Mouse (Mus musculus) MEL (cell line): ENCODE measurements around the gene Upk3b. TPM values are rescaled to one million over a fixed set of nuclear protein-coding genes. Genes with fewer than 3 reads are reported as not detected.
A peak's percentile ranks its signal among the peaks of the same experiment; 100 is the strongest.

Source experiments
- DNase-seq: peaks from one replicate; pipeline ENCODE4 v3.0.0; 2011; ENCODE audit warnings: low read depth, low spot score
- H3K27ac ChIP-seq: 2 replicates; pipeline ENCODE4 v1.5.1; 2012; ENCODE audit warnings: low read depth, mild to moderate bottlenecking, control low read depth, low read length, moderate library complexity; ENCODE audit not compliant: control insufficient read depth
- H3K27me3 ChIP-seq, 2 experiments: fragments of 150-350 bp in 1 of 2; sonication (generic) in 1 of 2; 2 replicates each; pipeline ENCODE4 v1.6.1; 2012; ENCODE audit warnings: low read length in 2 of 2, mild to moderate bottlenecking in 2 of 2, improper control_type of control experiment in 1 of 2, moderate library complexity in 1 of 2; ENCODE audit not compliant: insufficient read depth in 2 of 2, control insufficient read depth in 1 of 2
- H3K36me3 ChIP-seq, 2 experiments: 2 replicates each; pipeline ENCODE4 v1.6.1; 2012 to 2014; ENCODE audit warnings: low read length in 2 of 2, improper control_type of control experiment in 1 of 2, inconsistent platforms in 1 of 2, mild to moderate bottlenecking in 1 of 2; ENCODE audit not compliant: insufficient read depth in 2 of 2, control insufficient read depth in 1 of 2
- H3K4me1 ChIP-seq, 2 experiments: fragments of 150-350 bp in 1 of 2; sonication (generic) in 1 of 2; 2 replicates each; pipeline ENCODE4 v1.6.1; 2012; ENCODE audit warnings: low read length in 2 of 2, improper control_type of control experiment in 1 of 2, mild to moderate bottlenecking in 1 of 2; ENCODE audit not compliant: insufficient read depth in 2 of 2, control insufficient read depth in 1 of 2
- H3K4me3 ChIP-seq, 2 experiments: fragments of 150-350 bp in 1 of 2; sonication (generic) in 1 of 2; 2 replicates each; pipeline ENCODE4 v1.5.1; 2012; ENCODE audit warnings: low read depth in 2 of 2, low read length in 2 of 2, mild to moderate bottlenecking in 2 of 2, moderate library complexity in 2 of 2, control low read depth in 1 of 2, improper control_type of control experiment in 1 of 2; ENCODE audit not compliant: control insufficient read depth in 1 of 2, insufficient read depth in 1 of 2
- H3K79me2 ChIP-seq: 2 replicates; pipeline ENCODE4 v1.6.1; 2012; ENCODE audit warnings: mild to moderate bottlenecking, low read length, moderate library complexity; ENCODE audit not compliant: control insufficient read depth, poor library complexity, insufficient read depth
- H3K9ac ChIP-seq: 2 replicates; pipeline ENCODE4 v1.6.1; 2012; ENCODE audit warnings: low read depth, mild to moderate bottlenecking, control low read depth, low read length, moderate library complexity; ENCODE audit not compliant: control insufficient read depth, poor library complexity, severe bottlenecking
- H3K9me3 ChIP-seq: fragments of 150-350 bp; sonication (generic); replicated peaks from 2 replicates; pipeline ENCODE4 v1.6.1; 2012; ENCODE audit warnings: mild to moderate bottlenecking, low read length, improper control_type of control experiment, moderate library complexity; ENCODE audit not compliant: insufficient read depth
- BHLHE40 ChIP-seq: IDR thresholded peaks from 2 replicates; pipeline ENCODE4 v1.6.1; 2012; ENCODE audit warnings: low read depth, mild to moderate bottlenecking, inconsistent platforms, low read length, improper control_type of control experiment, borderline replicate concordance
- CHD1 ChIP-seq: IDR thresholded peaks from 2 replicates; pipeline ENCODE4 v1.6.1; 2012; ENCODE audit warnings: low read depth, mild to moderate bottlenecking, inconsistent platforms, low read length, improper control_type of control experiment
- CTCF ChIP-seq, 3 experiments: IDR thresholded peaks in 2 of 3; conservative IDR thresholded peaks in 1 of 3; 2 replicates each; pipeline ENCODE4 v1.5.1; 2011 to 2012; ENCODE audit warnings: low read length in 3 of 3, low read depth in 2 of 3, mild to moderate bottlenecking in 2 of 3, improper control_type of control experiment in 1 of 3, inconsistent platforms in 1 of 3, mixed read lengths in 1 of 3, moderate library complexity in 1 of 3; ENCODE audit not compliant: control insufficient read depth in 1 of 3, insufficient read depth in 1 of 3, poor library complexity in 1 of 3, severe bottlenecking in 1 of 3
- E2F4 ChIP-seq: IDR thresholded peaks from 2 replicates; pipeline ENCODE4 v1.6.1; 2011; ENCODE audit warnings: low read depth, low read length, improper control_type of control experiment, borderline replicate concordance
- ELF1 ChIP-seq: IDR thresholded peaks from 2 replicates; pipeline ENCODE4 v1.6.1; 2014; ENCODE audit warnings: low read depth, mild to moderate bottlenecking, inconsistent platforms, low read length, improper control_type of control experiment, moderate library complexity
- EP300 ChIP-seq, 2 experiments: IDR thresholded peaks; 2 replicates each; pipeline ENCODE4 v1.6.1; 2011; ENCODE audit warnings: improper control_type of control experiment in 2 of 2, low read length in 2 of 2, low read depth in 1 of 2, mild to moderate bottlenecking in 1 of 2
- ETS1 ChIP-seq: IDR thresholded peaks from 2 replicates; pipeline ENCODE4 v1.6.1; 2012; ENCODE audit warnings: low read depth, mild to moderate bottlenecking, inconsistent platforms, low read length, improper control_type of control experiment, moderate library complexity
- GABPA ChIP-seq: IDR thresholded peaks from 2 replicates; pipeline ENCODE4 v1.6.1; 2012; ENCODE audit warnings: low read depth, mild to moderate bottlenecking, inconsistent platforms, low read length, improper control_type of control experiment, moderate library complexity
- HCFC1 ChIP-seq: IDR thresholded peaks from 2 replicates; pipeline ENCODE4 v1.6.1; 2012; ENCODE audit warnings: low read depth, mild to moderate bottlenecking, inconsistent platforms, low read length, improper control_type of control experiment, moderate library complexity
- JUND ChIP-seq: IDR thresholded peaks from 2 replicates; pipeline ENCODE4 v1.6.1; 2011; ENCODE audit warnings: low read depth, mild to moderate bottlenecking, improper control_type of control experiment, low read length
- KAT2A ChIP-seq: conservative IDR thresholded peaks from 2 replicates; pipeline ENCODE4 v1.6.1; 2012; ENCODE audit warnings: low read depth, low read length, improper control_type of control experiment, inconsistent platforms
- MAX ChIP-seq: IDR thresholded peaks from 2 replicates; pipeline ENCODE4 v1.6.1; 2011; ENCODE audit warnings: low read length, improper control_type of control experiment
- MXI1 ChIP-seq: IDR thresholded peaks from 2 replicates; pipeline ENCODE4 v1.6.1; 2011; ENCODE audit warnings: mild to moderate bottlenecking, low read depth, low read length, improper control_type of control experiment
- MYB ChIP-seq: IDR thresholded peaks from 2 replicates; pipeline ENCODE4 v1.6.1; 2011; ENCODE audit warnings: mild to moderate bottlenecking, low read depth, low read length, improper control_type of control experiment
- NELFE ChIP-seq: IDR thresholded peaks from 2 replicates; pipeline ENCODE4 v1.6.1; 2011; ENCODE audit warnings: low read depth, low read length, improper control_type of control experiment
- NRF1 ChIP-seq: IDR thresholded peaks from 2 replicates; pipeline ENCODE4 v1.6.1; 2014; ENCODE audit warnings: low read depth, mild to moderate bottlenecking, inconsistent platforms, low read length, improper control_type of control experiment, moderate library complexity; ENCODE audit not compliant: poor library complexity, insufficient read depth, severe bottlenecking
- POLR2A ChIP-seq, 2 experiments: IDR thresholded peaks; 2 replicates each; pipeline ENCODE4 v1.6.1; 2011 to 2012; ENCODE audit warnings: low read length in 2 of 2, mild to moderate bottlenecking in 2 of 2, control low read depth in 1 of 2, improper control_type of control experiment in 1 of 2, low read depth in 1 of 2, moderate library complexity in 1 of 2; ENCODE audit not compliant: control insufficient read depth in 1 of 2, insufficient read depth in 1 of 2, poor library complexity in 1 of 2
- POLR2AphosphoS5 ChIP-seq: IDR thresholded peaks from 2 replicates; pipeline ENCODE4 v1.6.1; 2012; ENCODE audit warnings: low read depth, borderline replicate concordance, mild to moderate bottlenecking, inconsistent platforms, low read length, moderate library complexity, mixed read lengths
- RAD21 ChIP-seq: IDR thresholded peaks from 2 replicates; pipeline ENCODE4 v1.6.1; 2011; ENCODE audit warnings: mild to moderate bottlenecking, low read depth, low read length, improper control_type of control experiment
- RCOR1 ChIP-seq: IDR thresholded peaks from 2 replicates; pipeline ENCODE4 v1.6.1; 2012; ENCODE audit warnings: low read depth, mild to moderate bottlenecking, inconsistent platforms, low read length, improper control_type of control experiment
- SMC3 ChIP-seq: IDR thresholded peaks from 2 replicates; pipeline ENCODE4 v1.6.1; 2011; ENCODE audit warnings: low read depth, low read length, improper control_type of control experiment
- TAL1 ChIP-seq: IDR thresholded peaks from 2 replicates; pipeline ENCODE4 v1.6.1; 2012; ENCODE audit warnings: mild to moderate bottlenecking, inconsistent platforms, low read length, moderate library complexity, mixed read lengths
- TBP ChIP-seq: IDR thresholded peaks from 2 replicates; pipeline ENCODE4 v1.8.0; 2011; ENCODE audit warnings: low read depth, low read length, improper control_type of control experiment
- TCF12 ChIP-seq: IDR thresholded peaks from 2 replicates; pipeline ENCODE4 v1.6.1; 2014; ENCODE audit warnings: low read depth, mild to moderate bottlenecking, inconsistent platforms, low read length, improper control_type of control experiment, moderate library complexity
- UBTF ChIP-seq: IDR thresholded peaks from 2 replicates; pipeline ENCODE4 v1.6.1; 2012; ENCODE audit warnings: low read depth, mild to moderate bottlenecking, inconsistent platforms, low read length, improper control_type of control experiment, moderate library complexity, borderline replicate concordance; ENCODE audit not compliant: insufficient read depth
- USF1 ChIP-seq: IDR thresholded peaks from 2 replicates; pipeline ENCODE4 v1.6.1; 2014; ENCODE audit warnings: low read depth, mild to moderate bottlenecking, inconsistent platforms, low read length, improper control_type of control experiment, moderate library complexity
- USF2 ChIP-seq, 2 experiments: IDR thresholded peaks; 2 replicates each; pipeline ENCODE4 v1.6.1; 2011 to 2012; ENCODE audit warnings: improper control_type of control experiment in 2 of 2, low read length in 2 of 2, borderline replicate concordance in 1 of 2, inconsistent platforms in 1 of 2, low read depth in 1 of 2, mild to moderate bottlenecking in 1 of 2; ENCODE audit not compliant: insufficient read depth in 1 of 2
- ZMIZ1 ChIP-seq: IDR thresholded peaks from 2 replicates; pipeline ENCODE4 v1.6.1; 2012; ENCODE audit warnings: low read depth, mild to moderate bottlenecking, inconsistent platforms, low read length, improper control_type of control experiment, moderate library complexity
- ZNF384 ChIP-seq: IDR thresholded peaks from 2 replicates; pipeline ENCODE4 v1.6.1; 2012; ENCODE audit warnings: low read depth, mild to moderate bottlenecking, inconsistent platforms, low read length, improper control_type of control experiment
- polyA plus RNA-seq, 2 experiments: library from polyadenylated mRNA; stranded (reverse) in 1 of 2; unstranded in 1 of 2; fragments of >175 nt in 1 of 2; fragments of >200 nt in 1 of 2; gene quantifications; 2 replicates each; pipeline versions ENCODE4 v1.2.1 to v1.2.4; 2012; ENCODE audit warnings: low replicate concordance in 2 of 2, low read depth in 1 of 2; ENCODE audit not compliant: insufficient read length in 2 of 2, insufficient read depth in 1 of 2, missing spikeins in 1 of 2
- total RNA-seq: library from RNA; depleted of rRNA; stranded (reverse); fragments of 300-350 nt; gene quantifications from 2 replicates; pipeline ENCODE4 v1.2.3, GENCODE M21; 2012; rRNA removed

Gene Upk3b
- total RNA-seq (not detected in 2 replicates), polyA plus RNA-seq (not detected)

DNA sequence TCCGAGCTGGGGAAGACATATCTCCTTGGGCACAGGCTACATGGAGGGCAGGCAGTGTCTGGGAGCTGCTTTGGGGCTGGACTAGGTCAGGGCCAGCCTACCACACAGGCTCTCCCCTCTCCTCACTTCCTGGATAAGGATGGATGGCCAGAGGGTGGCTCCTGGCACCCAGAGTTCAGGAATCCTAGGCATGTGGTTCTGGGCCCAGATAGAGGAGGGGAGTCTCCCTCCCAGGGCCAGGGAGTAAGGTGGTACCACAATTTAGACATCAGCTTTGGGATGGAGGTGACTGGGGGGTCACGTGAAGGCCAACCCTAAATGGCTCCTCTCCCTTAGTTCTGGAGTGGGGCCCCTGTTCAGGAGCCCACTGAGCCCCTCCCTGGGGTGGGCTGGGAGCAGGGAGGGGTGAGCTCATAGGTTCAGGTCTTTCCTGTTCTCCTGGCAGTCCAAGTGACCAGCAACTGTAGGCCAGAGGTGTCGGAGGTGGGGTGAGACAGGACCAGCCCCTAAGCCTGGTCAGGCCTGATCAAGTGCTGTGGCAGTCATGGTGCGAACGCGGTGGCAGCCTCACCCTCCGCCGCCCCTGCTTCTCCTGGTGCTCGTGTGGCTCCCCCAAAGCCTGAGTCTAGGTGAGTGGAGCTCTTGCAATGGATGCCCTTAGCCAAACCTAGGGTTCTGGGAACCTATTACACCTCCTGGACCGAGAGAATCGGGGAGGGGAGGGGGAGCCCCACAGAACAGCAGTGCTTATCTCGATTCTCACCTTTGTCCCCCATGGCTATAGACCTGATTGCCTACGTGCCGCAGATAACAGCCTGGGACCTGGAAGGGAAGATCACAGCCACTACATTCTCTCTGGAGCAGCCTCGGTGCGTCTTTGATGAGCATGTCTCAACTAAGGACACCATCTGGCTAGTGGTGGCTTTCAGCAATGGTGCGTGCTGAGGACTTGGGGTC lies at the start of gene Upk3b:
Upk3b (plus strand) TSS at position 239 of the 957 bp plus-strand sequence.
- no peak for DNase-seq
- H3K4me1 ChIP-seq, result peaks cover 0 to 3% of the 10 kb centered on the region in 2 experiments; a peak in 2 of 4 replicates
- H3K27ac ChIP-seq, result no peak within 1 kb of the TSS
- no peaks in the 10 kb centered on the region for H3K9me3 ChIP-seq
- no peaks in the 10 kb centered on the region for H3K79me2 ChIP-seq
- H3K36me3 ChIP-seq, result no peaks in the 10 kb centered on the region
- no peak within 1 kb of the TSS for H3K9ac ChIP-seq
- TF ChIP-seq SMC3, result no peak
- no peak for TF ChIP-seq TBP
- TF ChIP-seq EP300 (IDR thresholded peaks at IDR 0.05; ENCODE audit: low read depth in 1 of 2, low read length in 2 of 2), result no peak
- TF ChIP-seq POLR2A (IDR thresholded peaks at IDR 0.05; ENCODE audit: control insufficient read depth in 1 of 2, insufficient read depth in 1 of 2, low read depth in 1 of 2, low read length in 2 of 2, poor library complexity in 1 of 2), result no peak
- TF ChIP-seq RCOR1, result no peak
- no peak for TF ChIP-seq TAL1
- TF ChIP-seq CHD1, result no peak
- no peak for TF ChIP-seq MXI1
- no peak for TF ChIP-seq TCF12
- no peak for TF ChIP-seq NRF1
- TF ChIP-seq UBTF, result no peak
- TF ChIP-seq NELFE, result no peak
- TF ChIP-seq HCFC1, result no peak
- TF ChIP-seq ZNF384, result no peak
- no peak for TF ChIP-seq ZMIZ1
- TF ChIP-seq MAX, result no peak
- TF ChIP-seq, all 39 proteins: peak for 0
- Histone ChIP-seq H3K4me3 (no peak within 1 kb of the TSS), H3K27me3 (no peaks in the 10 kb centered on the region)

DNA sequence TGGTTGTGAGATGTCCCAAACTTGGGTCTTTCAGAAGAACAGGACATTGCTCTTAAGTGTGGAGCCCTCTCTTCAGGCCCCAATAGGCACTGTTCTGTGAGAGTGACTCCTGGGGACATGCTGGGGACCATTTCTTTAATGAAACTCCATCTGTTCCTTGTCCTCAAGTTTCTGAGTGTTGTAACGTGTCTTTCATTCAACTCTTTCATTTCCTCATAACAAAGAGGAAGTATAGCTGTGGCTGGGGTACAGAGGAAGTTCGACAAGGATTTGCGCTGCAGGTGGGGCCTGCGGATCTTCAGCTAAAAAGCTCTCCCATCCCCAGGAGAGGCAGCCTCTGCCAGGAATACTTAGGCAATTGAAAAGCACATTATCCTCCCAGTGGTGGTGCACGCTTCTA lies 47.7 kb upstream of the Upk3b start:
- H3K9ac ChIP-seq, result peak overlapping the region; percentile 59
- H3K9me3 ChIP-seq, result no peaks in the 10 kb centered on the region
- no peaks in the 10 kb centered on the region for H3K27me3 ChIP-seq
- peak overlapping the region; percentile 72 for H3K27ac ChIP-seq
- H3K36me3 ChIP-seq, result peaks cover 0 to 5% of the 10 kb centered on the region in 2 experiments; a peak in 2 of 4 replicates
- no peak overlapping the region; a peak in 1 of 4 replicates for H3K4me3 ChIP-seq
- DNase-seq, result peak; percentile 81
- H3K4me1 ChIP-seq, result peaks cover 0 to 10% of the 10 kb centered on the region in 2 experiments; a peak in 2 of 4 replicates
- no peaks in the 10 kb centered on the region; the same call in 1 of the 2 replicates for H3K79me2 ChIP-seq
- no peak for TF ChIP-seq CTCF (IDR thresholded peaks at IDR 0.05 in 2 of 3, conservative IDR thresholded peaks at IDR 0.05 in 1 of 3; ENCODE audit: control insufficient read depth in 1 of 3, insufficient read depth in 1 of 3, low read depth in 2 of 3, low read length in 3 of 3, poor library complexity in 1 of 3, severe bottlenecking in 1 of 3)
- no peak for TF ChIP-seq SMC3
- no peak for TF ChIP-seq ZMIZ1
- TF ChIP-seq USF1, result no peak
- 0 out of 4 replicates have a peak, but pooled peaks of 1 of the 2 experiments have one; percentile 22 for TF ChIP-seq EP300 (IDR thresholded peaks at IDR 0.05; ENCODE audit: low read depth in 1 of 2, low read length in 2 of 2)
- TF ChIP-seq TCF12, result no peak
- 0 out of 2 replicates have a peak, but pooled peaks have one; percentile 27 for TF ChIP-seq ELF1
- no peak for TF ChIP-seq POLR2AphosphoS5
- TF ChIP-seq UBTF, result no peak
- TF ChIP-seq JUND, result no peak
- no peak for TF ChIP-seq E2F4
- TF ChIP-seq ETS1, result no peak
- no peak for TF ChIP-seq RAD21
- TF ChIP-seq USF2 (IDR thresholded peaks at IDR 0.05; ENCODE audit: borderline replicate concordance in 1 of 2, insufficient read depth in 1 of 2, low read depth in 1 of 2, low read length in 2 of 2), result no peak
- TF ChIP-seq KAT2A, result no peak
- no peak for TF ChIP-seq MYB
- no peak for TF ChIP-seq GABPA
- TF ChIP-seq BHLHE40, result no peak
